In the genomic region with DNA sequence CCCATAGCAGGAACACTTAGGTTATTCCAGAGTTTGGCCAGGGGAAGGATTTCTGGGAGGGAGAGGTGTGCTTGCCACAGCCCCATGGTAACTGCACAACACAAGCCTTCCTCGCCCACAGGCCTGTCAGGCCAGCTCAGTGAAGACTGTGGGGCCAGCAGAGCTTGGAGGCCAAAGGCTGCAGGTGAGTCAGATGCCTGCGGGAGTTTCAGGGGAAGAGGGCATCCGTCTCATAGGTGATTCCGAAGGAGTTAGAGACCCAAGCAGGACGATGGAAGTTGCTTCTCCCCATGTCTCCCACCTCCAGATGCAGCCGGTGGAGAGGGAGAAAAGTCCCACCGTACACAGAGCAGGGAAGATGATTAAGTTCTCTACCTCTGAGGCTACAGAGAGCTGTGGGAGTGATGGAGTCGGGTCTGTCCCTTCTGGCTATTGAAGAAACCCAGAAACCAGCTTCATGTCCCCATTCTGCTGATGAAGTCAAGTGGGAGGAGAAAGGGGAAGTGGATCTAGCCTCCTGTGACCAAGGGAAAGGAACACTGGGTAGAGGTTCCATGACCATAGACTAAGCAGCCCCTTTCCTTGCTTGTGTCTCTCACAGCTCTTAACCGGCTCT, we compare ENCODE assay signal across 8 mouse cellular contexts. TPM values are rescaled to one million over a fixed set of nuclear protein-coding genes. Genes with fewer than 3 reads are reported as not detected.
DNase-seq lines count a peak whose midpoint lies in the region; ATAC-seq and TF ChIP-seq lines count a peak whose summit lies in the region.

A gene (plus strand): TSS at position 120 of the 616 bp plus-strand sequence.

- no peak for ATAC-seq in heart, embryonic 11.5 days (replicated peaks; ENCODE audit: insufficient number of reproducible peaks, low FRiP score, low TSS enrichment)
- no peak for ATAC-seq in hindbrain, embryonic 11.5 days (ENCODE audit: low FRiP score)

- peak; percentile 32; the same call in 1 of the 2 replicates for TF ChIP-seq POLR2A in bone marrow macrophage, adult 2 months (IDR thresholded peaks at IDR 0.05; ENCODE audit: borderline replicate concordance, low read depth, low read length)

- WGBS in heart, embryonic 11.5 days (ENCODE audit: insufficient replicate concordance): 79% methylated on average over 9 of the region's 9 CpGs
- 86% methylated on average over 9 of the region's 9 CpGs for WGBS in hindbrain, embryonic 11.5 days
- 86% methylated on average over 9 of the region's 9 CpGs for WGBS in midbrain, embryonic 10.5 days

- H3K27ac ChIP-seq in heart, embryonic 11.5 days (ENCODE audit: low read depth, low read length): peak within 1 kb of the TSS; percentile 86
- peak within 1 kb of the TSS; percentile 93 for H3K27ac ChIP-seq in bone marrow macrophage, adult 2 months (ENCODE audit: insufficient read depth, low read depth, low read length)
- H3K27ac ChIP-seq in hindbrain, embryonic 11.5 days (ENCODE audit: low read depth, low read length): peak within 1 kb of the TSS; percentile 82
- peak within 1 kb of the TSS; percentile 91 for H3K27ac ChIP-seq in midbrain, embryonic 10.5 days (replicated peaks)

- H3K4me3 ChIP-seq in heart, embryonic 11.5 days (ENCODE audit: low read depth, low read length): no peak within 1 kb of the TSS
- H3K4me3 ChIP-seq in bone marrow macrophage, adult 2 months (ENCODE audit: insufficient read depth, low read length): peak within 1 kb of the TSS; percentile 23
- no peak within 1 kb of the TSS for H3K4me3 ChIP-seq in hindbrain, embryonic 11.5 days (ENCODE audit: low read depth, low read length)
- H3K4me3 ChIP-seq in midbrain, embryonic 10.5 days: peak within 1 kb of the TSS; percentile 25

- no peaks in the 10 kb centered on the region for H3K9me3 ChIP-seq in heart, embryonic 11.5 days (replicated peaks; ENCODE audit: control insufficient read depth, low read length)
- H3K9me3 ChIP-seq in hindbrain, embryonic 11.5 days (ENCODE audit: control insufficient read depth, low read length): no peaks in the 10 kb centered on the region
- no peaks in the 10 kb centered on the region for H3K9me3 ChIP-seq in midbrain, embryonic 10.5 days (replicated peaks)

- DNase-seq in heart, postnatal 4 days: no peak
- DNase-seq in hindbrain, embryonic 11.5 days (ENCODE audit: low spot score): no peak
- DNase-seq in midbrain, embryonic 10.5 days (ENCODE audit: low spot score): no peak
- no peak for DNase-seq in cerebellum, adult 8-10 months
- DNase-seq in gastrocnemius, postnatal 25 days: no peak
- DNase-seq in right cerebral cortex, postnatal 36 days (ENCODE audit: low spot score in 2 of 2): no peak

- peak within 1 kb of the TSS; percentile 56 for H3K9ac ChIP-seq in heart, embryonic 11.5 days (ENCODE audit: low read depth, low read length)
- H3K9ac ChIP-seq in hindbrain, embryonic 11.5 days (ENCODE audit: low read depth, low read length): peak within 1 kb of the TSS; percentile 49

- TF ChIP-seq CTCF in bone marrow macrophage, adult 2 months (IDR thresholded peaks at IDR 0.05; ENCODE audit: low read depth, low read length): no peak

- H3K27me3 ChIP-seq in heart, embryonic 11.5 days (ENCODE audit: control insufficient read depth, insufficient read depth, low read length): peaks cover 9% of the 10 kb centered on the region
- H3K27me3 ChIP-seq in hindbrain, embryonic 11.5 days (ENCODE audit: control insufficient read depth, insufficient read depth, low read length): no peaks in the 10 kb centered on the region
- H3K27me3 ChIP-seq in midbrain, embryonic 10.5 days (ENCODE audit: low read depth, poor library complexity, severe bottlenecking): peaks cover 21% of the 10 kb centered on the region

- H3K36me3 ChIP-seq in heart, embryonic 11.5 days (ENCODE audit: control insufficient read depth, insufficient read depth, low read length): no peaks in the 10 kb centered on the region
- H3K36me3 ChIP-seq in hindbrain, embryonic 11.5 days (ENCODE audit: control insufficient read depth, insufficient read depth, low read length): peaks cover 13% of the 10 kb centered on the region
- H3K36me3 ChIP-seq in midbrain, embryonic 10.5 days: peaks cover 46% of the 10 kb centered on the region

- H3K4me1 ChIP-seq in heart, embryonic 11.5 days (ENCODE audit: control insufficient read depth, insufficient read depth, low read length): peaks cover 17% of the 10 kb centered on the region
- H3K4me1 ChIP-seq in bone marrow macrophage, adult 2 months (ENCODE audit: control insufficient read depth, insufficient read depth, low read length): peaks cover 40% of the 10 kb centered on the region
- peaks cover 24% of the 10 kb centered on the region for H3K4me1 ChIP-seq in hindbrain, embryonic 11.5 days (replicated peaks; ENCODE audit: control insufficient read depth, insufficient read depth, low read length)
- peaks cover 70% of the 10 kb centered on the region for H3K4me1 ChIP-seq in midbrain, embryonic 10.5 days

- no peak within 1 kb of the TSS; the same call in none of the 2 replicates for H3K4me2 ChIP-seq in heart, embryonic 11.5 days
- H3K4me2 ChIP-seq in hindbrain, embryonic 11.5 days (replicated peaks; ENCODE audit: low read depth, low read length): no peak within 1 kb of the TSS; the same call in 1 of the 2 replicates

RNA-seq across cellular contexts. Expression of the gene that starts here (rescaled TPM):
- not detected in 2 replicates for polyA plus RNA-seq in heart, embryonic 11.5 days (2014; fragmentation: Nextera tagmentation; extraction: Ambion mirVana)
- total RNA-seq in heart, postnatal 4 days (2021): not detected
- 2.2 and 4.4 TPM in 2 replicates for polyA plus RNA-seq in bone marrow macrophage, adult 2 months (2012; ENCODE audit: insufficient read depth, insufficient read length, missing spikeins)
- polyA plus RNA-seq in hindbrain, embryonic 11.5 days (2014; fragmentation: Nextera tagmentation; extraction: Ambion mirVana): 0.60 TPM in 1 of 2 replicates, not detected in the other
- polyA plus RNA-seq in midbrain, embryonic 10.5 days (2016; fragmentation: Nextera tagmentation; extraction: Ambion mirVana): 0.14 TPM in 1 of 2 replicates, not detected in the other
- total RNA-seq in gastrocnemius, postnatal 25 days (2021): not detected

Comparison
In these comparisons a context has a peak if more than half of its experiments do, and no peak if none do; other contexts are left out.
1. H3K4me3 ChIP-seq: peak in bone marrow macrophage, adult 2 months (single experiment) and midbrain, embryonic 10.5 days (single experiment); none in heart, embryonic 11.5 days (single experiment) and hindbrain, embryonic 11.5 days (single experiment).
2. Peak in every context shown above with its lines, with median percentiles within 50 percentile points of each other: H3K27ac ChIP-seq.